Mouse (Mus musculus) NIH3T3 (cell line): ENCODE data around the gene Xylt1.

Experiments
- DNase-seq: peaks from one replicate; pipeline ENCODE4 v3.0.0-alpha.2; 2012; ENCODE audit warnings: low read depth

Gene Xylt1

GRCm38 (mm10) chr7:117616277-117616676 is 235.5 kb downstream of the Xylt1 start:
- DNase-seq: peak; percentile 7

- no peak for DNase-seq
Observed at GRCm38 (mm10) chr7:117618715-117619150, 238.0 kb downstream of the Xylt1 start.

- no peak for DNase-seq
Observed at GRCm38 (mm10) chr7:117621566-117621965, 240.8 kb downstream of the Xylt1 start.

GRCm38 (mm10) chr7:117622769-117623168 is 242.0 kb downstream of the Xylt1 start:
- DNase-seq: no peak

- no peak for DNase-seq
Observed at GRCm38 (mm10) chr7:117628791-117629190, 248.0 kb downstream of the Xylt1 start.

- peak; percentile 2 for DNase-seq
Observed at GRCm38 (mm10) chr7:117630657-117631056, 249.9 kb downstream of the Xylt1 start.

- no peak for DNase-seq
Observed at GRCm38 (mm10) chr7:117635584-117635983, 254.8 kb downstream of the Xylt1 start.

GRCm38 (mm10) chr7:117636713-117637112 is 255.9 kb downstream of the Xylt1 start:
- DNase-seq: no peak

GRCm38 (mm10) chr7:117637997-117638396 is 257.2 kb downstream of the Xylt1 start:
- DNase-seq: no peak

- DNase-seq: no peak
Observed at GRCm38 (mm10) chr7:117652637-117653036, 271.9 kb downstream of the Xylt1 start.

- DNase-seq: no peak
Observed at GRCm38 (mm10) chr7:117655732-117656131, 275.0 kb downstream of the Xylt1 start.

GRCm38 (mm10) chr7:117658180-117658579 is 277.4 kb downstream of the Xylt1 start:
- no peak for DNase-seq

GRCm38 (mm10) chr7:117658739-117659138 is 278.0 kb downstream of the Xylt1 start:
- DNase-seq: no peak

GRCm38 (mm10) chr7:117667286-117667685 is 286.5 kb downstream of the Xylt1 start:
- no peak for DNase-seq

- DNase-seq: no peak
Observed at GRCm38 (mm10) chr7:117668226-117668625, 287.4 kb downstream of the Xylt1 start.

- DNase-seq: no peak
Observed at GRCm38 (mm10) chr7:117672121-117672591, 291.4 kb downstream of the Xylt1 start.

- DNase-seq: no peak
Observed at GRCm38 (mm10) chr7:117686120-117686996, 305.6 kb downstream of the Xylt1 start.

GRCm38 (mm10) chr7:117686997-117687302 is 306.2 kb downstream of the Xylt1 start:
- no peak for DNase-seq

- peak; percentile 2 for DNase-seq
Observed at GRCm38 (mm10) chr7:117695612-117696011, 314.8 kb downstream of the Xylt1 start.

- no peak for DNase-seq
Observed at GRCm38 (mm10) chr7:117697681-117698080, 316.9 kb downstream of the Xylt1 start.

GRCm38 (mm10) chr7:117698551-117699114 is 317.9 kb downstream of the Xylt1 start:
- no peak for DNase-seq

GRCm38 (mm10) chr7:117699343-117699985 is 318.7 kb downstream of the Xylt1 start:
- DNase-seq: no peak

GRCm38 (mm10) chr7:117700066-117700465 is 319.3 kb downstream of the Xylt1 start:
- DNase-seq: no peak
